Mouse (Mus musculus) left cerebral cortex, postnatal 10 days (tissue): Measurements from ENCODE around the gene Tomm22. TPM values are rescaled to one million over a fixed set of nuclear protein-coding genes. Genes with fewer than 3 reads are reported as not detected.
"Not testable (repeated sequence)": the region's sequence is repeated elsewhere in the genome, so short reads cannot be mapped to it uniquely, and the experiment has no call there.

Source experiments
- DNase-seq, 2 experiments: peaks; one replicate each; pipeline ENCODE4 v3.0.0; 2021 to 2022; ENCODE audit warnings: low spot score in 2 of 2, mixed read lengths in 1 of 2; ENCODE audit errors: extremely low spot score in 1 of 2
- intact Hi-C: fragments of 180-260 bp; cut with DNase I; formaldehyde crosslinking; loops from one replicate; pipeline ENCODE4 v1.15.1; 2025
- total RNA-seq, 2 experiments: library from RNA; stranded (reverse); gene quantifications; 2 replicates each; pipeline ENCODE4 v1.2.3; 2021

Gene Tomm22
- 100 to 1,000 TPM; 108 to 112 TPM for total RNA-seq

DNA sequence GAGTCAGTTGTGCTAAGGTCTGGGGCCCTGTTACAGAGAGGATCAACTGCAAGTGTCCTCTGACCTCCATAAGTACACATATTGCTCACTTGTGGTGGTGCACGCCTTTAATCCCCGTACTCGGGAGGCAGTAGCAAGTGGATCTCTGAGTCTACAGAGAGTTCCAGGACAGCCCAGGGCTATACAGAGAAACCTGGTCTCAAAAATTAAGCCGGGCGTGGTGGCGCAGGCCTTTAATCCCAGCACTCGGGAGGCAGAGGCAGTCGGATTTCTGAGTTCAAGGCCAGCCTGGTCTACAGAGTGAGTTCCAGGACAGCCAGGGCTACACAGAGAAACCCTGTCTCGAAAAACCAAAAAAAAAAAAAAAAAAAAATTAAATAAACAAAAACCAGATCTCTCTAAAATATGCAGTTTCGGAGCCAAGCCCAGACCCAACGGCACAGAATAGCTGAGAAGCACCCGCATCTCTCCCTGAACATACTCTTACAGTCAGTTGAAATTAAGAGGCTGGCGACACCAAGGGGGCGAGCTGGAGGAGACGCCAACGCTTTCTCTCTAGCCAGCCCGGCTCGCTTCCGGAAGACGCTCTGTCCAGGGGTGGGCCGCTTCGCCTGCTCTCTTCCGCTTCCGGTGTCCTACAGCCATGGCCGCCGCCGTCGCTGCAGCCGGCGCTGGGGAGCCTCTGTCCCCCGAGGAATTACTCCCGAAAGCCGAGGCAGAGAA is at the start of gene Tomm22:
Gene Tomm22 (plus strand): TSS at position 613 of the 723 bp plus-strand sequence.
- DNase-seq: peak; percentile 89 to 94
- intact Hi-C loops: no loop called here

DNA sequence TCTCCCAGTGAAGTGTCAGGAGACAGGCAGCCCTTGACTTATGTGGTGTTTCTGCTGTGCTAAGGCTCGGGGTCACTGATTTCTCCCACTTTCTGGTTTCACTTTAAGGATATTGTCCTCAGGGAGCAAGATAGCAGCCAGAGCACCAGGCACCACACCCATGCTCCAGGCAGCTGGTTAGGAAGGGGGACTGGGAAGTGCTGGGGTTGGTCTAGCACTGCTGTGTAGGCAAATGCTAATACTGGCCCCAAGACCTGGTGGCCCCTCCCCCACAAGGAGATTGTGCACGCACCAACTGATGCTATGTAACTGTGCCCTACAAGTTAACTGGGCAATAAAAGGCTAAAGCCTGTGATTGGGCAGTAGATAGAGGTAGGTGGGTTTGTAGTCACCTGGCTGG is 40.2 kb upstream of the Tomm22 start:
- intact Hi-C loops: no loop called here

DNA sequence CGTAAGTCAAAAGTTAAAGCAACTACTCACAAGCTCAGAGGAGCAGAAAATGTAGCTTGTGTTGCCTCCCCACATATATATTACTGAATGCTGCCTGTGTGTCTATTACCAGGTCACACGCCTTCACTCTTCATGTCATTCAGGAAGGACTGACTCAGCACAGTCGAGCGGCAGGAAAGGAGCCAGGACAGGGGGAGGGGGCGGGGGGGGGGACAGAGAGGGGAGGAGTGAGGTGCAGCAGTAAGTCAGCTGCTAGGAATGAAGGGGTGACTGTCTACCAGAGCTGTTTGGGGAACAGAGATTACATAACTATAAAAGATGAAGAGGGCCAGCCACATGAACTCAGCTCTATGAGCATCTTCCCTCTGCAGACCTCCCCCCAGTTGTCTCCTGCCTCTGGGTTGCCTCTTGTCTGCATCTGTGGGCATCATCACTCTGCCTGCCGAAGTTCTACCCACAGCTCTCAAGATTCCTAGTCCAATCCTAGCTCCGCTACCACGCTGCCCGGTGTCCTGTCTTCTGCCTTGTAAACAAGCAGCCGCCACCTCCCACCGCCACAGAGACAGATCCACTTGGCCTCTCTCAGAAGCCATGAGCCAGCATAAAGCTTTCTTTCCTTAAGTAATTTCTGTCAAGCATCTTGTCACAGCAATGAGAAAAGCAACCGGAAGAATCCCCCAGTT is 29.4 kb upstream of the Tomm22 start:
- intact Hi-C loops: no loop called here
- no peak for DNase-seq

More for the DNA sequence above, 40.2 kb upstream of the Tomm22 start:
- DNase-seq: no peak

- intact Hi-C loops: no loop called here
- DNase-seq: no peak
Measured at GRCm38 (mm10) chr15:79645483-79645882, 25.2 kb upstream of the Tomm22 start.

DNA sequence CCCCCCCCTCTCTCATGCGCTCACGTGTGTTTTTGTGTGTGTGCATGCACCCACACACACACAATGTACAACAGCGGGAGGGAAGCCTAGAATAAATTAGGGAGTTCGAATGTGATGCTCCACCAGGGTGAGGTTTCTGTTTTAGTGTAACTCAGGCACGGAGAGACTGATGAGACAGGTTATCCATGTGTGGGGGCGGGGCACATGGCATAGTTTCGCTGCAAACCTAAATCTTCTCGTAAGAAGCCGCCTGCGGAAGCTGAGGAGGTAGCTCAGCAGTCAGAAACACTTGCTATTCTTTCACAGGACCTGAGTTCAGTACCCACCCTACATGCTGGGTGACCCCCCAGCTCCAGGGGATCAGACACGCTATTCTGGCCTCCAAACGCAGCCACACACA is 22.5 kb upstream of the Tomm22 start:
- DNase-seq: no peak
- intact Hi-C loops: no loop called here

DNA sequence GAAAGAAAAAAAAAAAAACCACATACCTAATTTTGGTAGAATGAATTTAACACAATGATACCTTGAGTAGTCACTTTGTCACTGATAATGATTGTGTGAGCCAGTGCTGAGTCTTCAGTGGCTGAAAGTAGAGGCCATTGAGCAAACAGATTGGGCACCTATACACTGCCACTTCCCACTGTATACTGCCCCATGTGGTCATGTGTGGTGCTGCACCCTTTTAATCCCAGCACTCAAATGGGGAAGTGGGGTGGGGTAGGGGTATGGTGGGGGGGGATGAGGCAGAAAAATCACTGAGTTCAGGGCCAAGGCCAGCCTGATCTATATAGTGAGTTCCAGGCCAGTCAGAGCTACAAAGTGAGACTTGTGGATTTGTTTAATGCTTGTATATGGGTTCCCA is 20.1 kb upstream of the Tomm22 start:
- DNase-seq: no peak
- intact Hi-C loops: loop anchor here (10.0 kb wide), 1 partner anchor 106 kb away; the partner anchor contains the start of gene Ddx17

GRCm38 (mm10) chr15:79651481-79651880 is 19.2 kb upstream of the Tomm22 start:
- no peak for DNase-seq
- intact Hi-C loops: loop anchor here (10.0 kb wide), 1 partner anchor 107 kb away; the partner anchor contains the start of gene Ddx17

DNA sequence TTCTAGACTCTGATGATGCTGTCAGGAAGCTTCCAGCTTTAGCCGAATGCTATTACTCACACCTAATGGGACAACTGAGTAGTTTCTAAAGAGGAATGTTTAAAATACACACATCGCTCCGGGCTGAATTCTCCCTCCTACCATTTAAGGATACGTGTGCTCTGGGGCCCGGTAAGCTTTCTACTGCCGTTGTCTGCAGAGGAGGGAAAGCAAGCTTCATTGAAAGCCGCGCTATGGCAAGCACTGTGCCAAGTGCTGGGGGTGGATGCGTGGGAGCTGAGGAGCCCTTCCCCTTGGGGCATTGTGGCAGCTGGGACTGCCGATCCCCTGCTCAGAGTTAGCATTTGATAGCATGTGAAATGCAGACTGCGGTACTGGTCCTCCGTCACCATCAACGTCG is 14.2 kb upstream of the Tomm22 start:
- intact Hi-C loops: loop anchor here (10.0 kb wide), 1 partner anchor 112 kb away; the partner anchor contains the start of gene Ddx17
- no peak for DNase-seq

GRCm38 (mm10) chr15:79657837-79658530 is 12.7 kb upstream of the Tomm22 start:
- intact Hi-C loops: loop anchor here (10.0 kb wide), 1 partner anchor 113 kb away; the partner anchor contains the start of gene Ddx17
- peak; percentile 84 to 85 for DNase-seq

DNA sequence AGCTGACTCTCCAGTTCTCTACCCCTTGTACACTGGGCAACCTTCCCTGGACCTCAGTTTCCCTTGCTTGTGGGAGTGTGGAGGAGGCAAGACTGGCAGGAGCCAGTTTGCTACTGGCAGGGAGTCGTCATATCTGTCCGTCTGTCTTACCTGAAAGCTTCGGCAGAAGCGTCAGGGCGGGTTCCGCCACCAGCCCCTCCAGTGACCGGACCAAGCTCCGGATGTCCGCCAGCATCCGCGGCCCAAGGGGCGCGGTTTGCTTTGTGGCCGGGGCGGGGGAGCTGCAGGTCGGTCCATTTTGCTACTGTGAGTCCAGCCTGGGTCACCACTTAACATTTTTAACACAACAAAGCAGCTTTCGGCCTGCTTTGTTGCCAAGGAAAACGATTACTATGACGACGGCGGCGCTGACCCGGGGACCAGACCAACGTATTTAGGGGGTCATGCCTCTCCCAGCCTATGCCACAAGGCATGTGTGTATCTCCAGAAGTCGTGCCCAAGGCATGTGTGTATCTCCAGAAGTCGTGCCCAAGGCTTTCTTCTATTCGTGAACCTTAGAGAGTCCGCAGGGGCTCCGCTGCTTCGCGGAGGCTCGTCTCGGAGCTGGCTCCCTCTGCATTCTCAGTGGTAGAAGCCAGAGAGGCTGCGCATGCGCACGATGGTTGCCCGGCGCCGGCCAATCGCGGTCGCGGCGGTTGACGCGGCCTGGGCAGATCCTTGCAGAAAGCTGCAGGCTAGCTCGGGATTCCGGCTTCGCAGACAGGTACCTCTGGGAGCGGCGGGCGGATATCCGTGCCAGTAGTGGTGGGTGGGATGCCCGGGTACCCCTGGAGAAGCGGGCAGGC is 11.9 kb upstream of the Tomm22 start, which contains the start of the genes Fam227a and Cby1:
Gene Fam227a (minus strand): TSS at position 426 of the 845 bp plus-strand sequence.
Gene Cby1 (plus strand): TSS at position 669 of the 845 bp plus-strand sequence.
- DNase-seq: peak; percentile 94 to 96
- intact Hi-C loops: loop anchor here (10.0 kb wide), 1 partner anchor 114 kb away; the partner anchor contains the start of gene Ddx17

DNA sequence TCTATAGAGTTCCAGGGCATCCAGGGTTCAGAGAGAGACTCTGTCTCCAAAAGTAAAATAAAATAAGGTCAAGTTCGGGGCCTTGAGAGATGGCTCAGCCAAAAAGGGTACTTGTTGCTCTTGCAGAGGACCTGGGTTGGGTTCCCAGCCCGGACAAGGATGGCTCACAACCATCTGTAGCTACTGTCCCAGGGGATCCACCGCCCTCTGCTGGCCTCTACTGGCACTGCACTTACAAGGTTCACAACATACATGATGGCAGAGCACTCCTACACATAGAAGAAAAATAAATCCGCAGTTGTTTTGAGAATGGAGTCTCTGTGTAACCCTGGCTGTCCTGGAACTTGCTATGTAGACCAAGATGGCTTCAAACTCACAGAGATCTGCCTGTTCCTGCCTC is 8.8 kb upstream of the Tomm22 start:
- no peak for DNase-seq
- intact Hi-C loops: no loop called here

- DNase-seq: no peak
- intact Hi-C loops: no loop called here
Measured at GRCm38 (mm10) chr15:79664666-79665065, 6.0 kb upstream of the Tomm22 start.

- intact Hi-C loops: no loop called here
Measured at GRCm38 (mm10) chr15:79669195-79669594, 1.5 kb upstream of the Tomm22 start.

DNA sequence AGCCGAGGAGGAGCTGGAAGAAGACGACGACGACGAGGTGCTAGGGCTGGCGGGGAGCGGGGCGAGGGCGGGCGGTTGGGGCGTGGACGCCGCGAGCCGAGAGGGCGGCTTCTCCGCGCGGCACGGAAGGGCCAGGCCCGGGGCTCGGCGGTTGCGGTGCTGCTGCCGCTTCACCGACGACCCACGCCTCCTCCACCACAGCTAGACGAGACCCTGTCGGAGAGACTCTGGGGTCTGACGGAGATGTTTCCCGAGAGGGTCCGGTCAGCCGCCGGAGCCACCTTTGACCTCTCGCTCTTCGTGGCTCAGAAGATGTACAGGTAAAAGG is 275 bp downstream of the Tomm22 start:
- DNase-seq: no peak
- intact Hi-C loops: no loop called here

More at GRCm38 (mm10) chr15:79669195-79669594, 1.5 kb upstream of the Tomm22 start:
- DNase-seq: no peak

- DNase-seq, intact Hi-C loops: not testable (repeated sequence)
Measured at GRCm38 (mm10) chr15:79671828-79672348, 1.2 kb downstream of the Tomm22 start.

- no peak for DNase-seq
- intact Hi-C loops: no loop called here
Measured at GRCm38 (mm10) chr15:79677936-79678335, 7.3 kb downstream of the Tomm22 start.

- intact Hi-C loops: no loop called here
- DNase-seq: no peak
Measured at GRCm38 (mm10) chr15:79681973-79682372, 11.3 kb downstream of the Tomm22 start.

- intact Hi-C loops: no loop called here
- DNase-seq: no peak
Measured at GRCm38 (mm10) chr15:79683146-79683545, 12.5 kb downstream of the Tomm22 start.
